Mouse (Mus musculus) cerebellum, postnatal 10 days (tissue): ENCODE measurements around the gene Raet1e.

Experiments
- DNase-seq, 2 experiments: peaks; one replicate each; pipeline ENCODE4 v3.0.0; 2021; ENCODE audit warnings: mixed read lengths in 2 of 2

Gene Raet1e

GRCm38 (mm10) chr10:22158310-22158999 lies at the start of gene Raet1e, which contains the start of gene H60b:
Gene Raet1e (plus strand): TSS chr10:22158569.
Gene H60b (plus strand): TSS chr10:22158586.
- DNase-seq, result peak; percentile 57 to 69

GRCm38 (mm10) chr10:22140665-22141280 lies 17.6 kb upstream of the Raet1e start:
- DNase-seq, result peak; percentile 90

GRCm38 (mm10) chr10:22142194-22142593 lies 16.2 kb upstream of the Raet1e start:
- DNase-seq, result peak; percentile 16 to 46

- no peak for DNase-seq
Measured at GRCm38 (mm10) chr10:22142926-22143325, 15.4 kb upstream of the Raet1e start.

GRCm38 (mm10) chr10:22148441-22149072 lies 9.8 kb upstream of the Raet1e start:
- DNase-seq, result peak; percentile 68 to 69

GRCm38 (mm10) chr10:22149073-22149690 lies 9.2 kb upstream of the Raet1e start, which contains the start of gene E030030I06Rik:
Gene E030030I06Rik (minus strand): TSS chr10:22149270.
- peak; percentile 32 to 58 for DNase-seq

- peak; percentile 34 to 47 for DNase-seq
Measured at GRCm38 (mm10) chr10:22149691-22150465, 8.5 kb upstream of the Raet1e start.

GRCm38 (mm10) chr10:22150593-22150992 lies 7.8 kb upstream of the Raet1e start:
- DNase-seq, result peak; percentile 16 to 28

- peak in 1 of 2 experiments; percentile 21 for DNase-seq
Measured at GRCm38 (mm10) chr10:22151056-22151862, 7.1 kb upstream of the Raet1e start.

GRCm38 (mm10) chr10:22151863-22152640 lies 6.3 kb upstream of the Raet1e start:
- peak; percentile 7 to 39 for DNase-seq

- peak; percentile 8 to 38 for DNase-seq
Measured at GRCm38 (mm10) chr10:22153147-22153690, 5.2 kb upstream of the Raet1e start.

- DNase-seq, result peak; percentile 43 to 45
Measured at GRCm38 (mm10) chr10:22154127-22154526, 4.2 kb upstream of the Raet1e start.

GRCm38 (mm10) chr10:22154871-22155799 lies 3.2 kb upstream of the Raet1e start:
- DNase-seq, result peak in 1 of 2 experiments; percentile 4

- DNase-seq, result peak in 1 of 2 experiments; percentile 5
Measured at GRCm38 (mm10) chr10:22159131-22159561, 777 bp downstream of the Raet1e start.

- peak; percentile 15 to 26 for DNase-seq
Measured at GRCm38 (mm10) chr10:22159581-22160140, 1.3 kb downstream of the Raet1e start.

- peak in 1 of 2 experiments; percentile 10 for DNase-seq
Measured at GRCm38 (mm10) chr10:22163279-22163678, 4.9 kb downstream of the Raet1e start.

GRCm38 (mm10) chr10:22163705-22164583 lies 5.6 kb downstream of the Raet1e start:
- DNase-seq, result peak; percentile 87 to 88
